Comparison of ENCODE assay signal across 22 mouse cellular contexts in genomic region chr16:89679438-89679837, GRCm38 (mm10).
A peak's percentile ranks its signal among the peaks of the same experiment; 100 is the strongest.
DNase-seq lines count a peak whose midpoint lies in the region; ATAC-seq lines count a peak whose summit lies in the region.
"Had no signal": no experiment of that assay in that cellular context is flagged by ENCODE, and none has a peak within 500 bp of the region (broad histone marks: within the 10 kb centered on the region; RNA-seq: fewer than 3 reads in every experiment).

No protein-coding gene starts in this region.

- no peak for DNase-seq in embryonic facial prominence, embryonic 10.5 days (ENCODE audit: low spot score)
- no peak for DNase-seq in hindbrain, embryonic 14.5 days (ENCODE audit: low spot score)
- DNase-seq: adrenal gland, adult 8-10 months; adrenal gland, postnatal 14 days; adrenal gland, postnatal 36 days; B cell, adult 2 months; cerebellum, adult 11-12 months; cerebellum, adult 2 months; cerebellum, adult 9-10 months; cerebellum, postnatal 10 days; cerebellum, postnatal 25 days; forebrain, postnatal 0 days had no signal

- H3K4me1 ChIP-seq in embryonic facial prominence, embryonic 12.5 days, result no peaks in the 10 kb centered on the region
- no peaks in the 10 kb centered on the region for H3K4me1 ChIP-seq in embryonic facial prominence, embryonic 10.5 days
- H3K4me1 ChIP-seq in forebrain, embryonic 12.5 days, result no peaks in the 10 kb centered on the region
- peaks cover 4% of the 10 kb centered on the region for H3K4me1 ChIP-seq in forebrain, embryonic 15.5 days
- peaks cover 9% of the 10 kb centered on the region for H3K4me1 ChIP-seq in hindbrain, embryonic 15.5 days (replicated peaks)
- 0 out of 2 replicates have a peak, but pooled peaks cover 1% of the 10 kb centered on the region for H3K4me1 ChIP-seq in hindbrain, embryonic 14.5 days (replicated peaks; ENCODE audit: control insufficient read depth, insufficient read depth, low read length)

- 90% methylated on average over 6 of the region's 6 CpGs for WGBS in embryonic facial prominence, embryonic 12.5 days
- WGBS in embryonic facial prominence, embryonic 10.5 days, result 94% methylated on average over 6 of the region's 6 CpGs
- WGBS in forebrain, embryonic 12.5 days, result 95% methylated on average over 6 of the region's 6 CpGs
- WGBS in forebrain, embryonic 15.5 days, result 96% methylated on average over 6 of the region's 6 CpGs
- WGBS in hindbrain, embryonic 15.5 days, result 94% methylated on average over 6 of the region's 6 CpGs
- 98% methylated on average over 6 of the region's 6 CpGs for WGBS in hindbrain, embryonic 14.5 days

- H3K9me3 ChIP-seq in embryonic facial prominence, embryonic 12.5 days, result no peaks in the 10 kb centered on the region
- H3K9me3 ChIP-seq in embryonic facial prominence, embryonic 10.5 days, result no peaks in the 10 kb centered on the region
- H3K9me3 ChIP-seq in forebrain, embryonic 12.5 days, result no peaks in the 10 kb centered on the region
- no peaks in the 10 kb centered on the region for H3K9me3 ChIP-seq in forebrain, embryonic 15.5 days
- H3K9me3 ChIP-seq in hindbrain, embryonic 15.5 days, result no peaks in the 10 kb centered on the region
- no peaks in the 10 kb centered on the region for H3K9me3 ChIP-seq in hindbrain, embryonic 14.5 days (ENCODE audit: control insufficient read depth, low read length)
- H3K9me3 ChIP-seq: forebrain, embryonic 13.5 days had no signal

- no peak overlapping the region for H3K4me2 ChIP-seq in embryonic facial prominence, embryonic 12.5 days (replicated peaks)
- no peak overlapping the region for H3K4me2 ChIP-seq in forebrain, embryonic 12.5 days
- no peak overlapping the region for H3K4me2 ChIP-seq in forebrain, embryonic 15.5 days (replicated peaks)
- no peak overlapping the region for H3K4me2 ChIP-seq in hindbrain, embryonic 15.5 days
- no peak overlapping the region for H3K4me2 ChIP-seq in hindbrain, embryonic 14.5 days (replicated peaks)
- H3K4me2 ChIP-seq: forebrain, embryonic 13.5 days had no signal

- H3K27me3 ChIP-seq in embryonic facial prominence, embryonic 12.5 days, result no peaks in the 10 kb centered on the region
- H3K27me3 ChIP-seq in embryonic facial prominence, embryonic 10.5 days (replicated peaks; ENCODE audit: low read depth, poor library complexity, severe bottlenecking), result no peaks in the 10 kb centered on the region
- H3K27me3 ChIP-seq in forebrain, embryonic 12.5 days, result no peaks in the 10 kb centered on the region
- no peaks in the 10 kb centered on the region for H3K27me3 ChIP-seq in forebrain, embryonic 15.5 days
- no peaks in the 10 kb centered on the region for H3K27me3 ChIP-seq in hindbrain, embryonic 15.5 days
- no peaks in the 10 kb centered on the region for H3K27me3 ChIP-seq in hindbrain, embryonic 14.5 days (ENCODE audit: control insufficient read depth, insufficient read depth, low read length)
- H3K27me3 ChIP-seq: CH12.LX; forebrain, embryonic 13.5 days; Patski had no signal

- no peak overlapping the region for H3K9ac ChIP-seq in embryonic facial prominence, embryonic 12.5 days
- H3K9ac ChIP-seq in forebrain, embryonic 12.5 days, result no peak overlapping the region
- H3K9ac ChIP-seq in forebrain, embryonic 15.5 days (replicated peaks), result no peak overlapping the region
- no peak overlapping the region for H3K9ac ChIP-seq in hindbrain, embryonic 15.5 days
- H3K9ac ChIP-seq in hindbrain, embryonic 14.5 days, result no peak overlapping the region
- H3K9ac ChIP-seq: forebrain, embryonic 13.5 days; forebrain, postnatal 0 days had no signal

- H3K4me3 ChIP-seq in embryonic facial prominence, embryonic 12.5 days, result no peak overlapping the region
- no peak overlapping the region for H3K4me3 ChIP-seq in embryonic facial prominence, embryonic 10.5 days
- H3K4me3 ChIP-seq in forebrain, embryonic 12.5 days (replicated peaks), result no peak overlapping the region
- H3K4me3 ChIP-seq in forebrain, embryonic 15.5 days, result no peak overlapping the region
- no peak overlapping the region for H3K4me3 ChIP-seq in hindbrain, embryonic 15.5 days
- H3K4me3 ChIP-seq in hindbrain, embryonic 14.5 days (replicated peaks; ENCODE audit: low read length), result no peak overlapping the region
- H3K4me3 ChIP-seq: forebrain, embryonic 13.5 days had no signal

- no peak overlapping the region for H3K27ac ChIP-seq in embryonic facial prominence, embryonic 12.5 days
- no peak overlapping the region for H3K27ac ChIP-seq in embryonic facial prominence, embryonic 10.5 days (replicated peaks)
- H3K27ac ChIP-seq in forebrain, embryonic 12.5 days, result no peak overlapping the region
- no peak overlapping the region for H3K27ac ChIP-seq in forebrain, embryonic 15.5 days (replicated peaks)
- H3K27ac ChIP-seq in hindbrain, embryonic 15.5 days (replicated peaks), result no peak overlapping the region
- H3K27ac ChIP-seq in hindbrain, embryonic 14.5 days, result no peak overlapping the region
- H3K27ac ChIP-seq: forebrain, embryonic 13.5 days had no signal

- 0 out of 2 replicates have a peak, but pooled peaks have one; percentile 52 for ATAC-seq in embryonic facial prominence, embryonic 12.5 days (ENCODE audit: insufficient number of reproducible peaks, insufficient read depth, low FRiP score, low TSS enrichment)
- 0 out of 2 replicates have a peak, but pooled peaks have one; percentile 17 for ATAC-seq in forebrain, embryonic 12.5 days (ENCODE audit: low FRiP score)
- no peak for ATAC-seq in forebrain, embryonic 15.5 days (replicated peaks)
- 0 out of 2 replicates have a peak, but pooled peaks have one; percentile 42 for ATAC-seq in hindbrain, embryonic 15.5 days (ENCODE audit: low FRiP score, low read depth)
- ATAC-seq in hindbrain, embryonic 14.5 days (ENCODE audit: low FRiP score), result no peak
- ATAC-seq: activated CD4-positive, CD25-positive, alpha-beta regulatory T cell, adult 4 months; CD4-positive, CD25-positive, alpha-beta regulatory T cell, adult 4 months; forebrain, embryonic 13.5 days; forebrain, postnatal 0 days; Patski had no signal

- H3K36me3 ChIP-seq in embryonic facial prominence, embryonic 12.5 days, result no peaks in the 10 kb centered on the region
- no peaks in the 10 kb centered on the region for H3K36me3 ChIP-seq in embryonic facial prominence, embryonic 10.5 days (replicated peaks)
- no peaks in the 10 kb centered on the region for H3K36me3 ChIP-seq in forebrain, embryonic 12.5 days (replicated peaks)
- no peaks in the 10 kb centered on the region for H3K36me3 ChIP-seq in forebrain, embryonic 15.5 days
- H3K36me3 ChIP-seq in hindbrain, embryonic 15.5 days, result no peaks in the 10 kb centered on the region
- H3K36me3 ChIP-seq in hindbrain, embryonic 14.5 days (replicated peaks; ENCODE audit: control insufficient read depth, insufficient read depth), result no peaks in the 10 kb centered on the region
- H3K36me3 ChIP-seq: G1E had no signal

Comparison
In these comparisons a context has a peak if more than half of its experiments do, and no peak if none do; other contexts are left out.
1. ATAC-seq: peak in embryonic facial prominence, embryonic 12.5 days (single experiment), forebrain, embryonic 12.5 days (single experiment) and hindbrain, embryonic 15.5 days (single experiment); none in forebrain, embryonic 15.5 days (single experiment) and hindbrain, embryonic 14.5 days (single experiment).